Mouse (Mus musculus) forebrain, embryonic 14.5 days (tissue): ENCODE results near the gene Mapk11. TPM values are rescaled to one million over a fixed set of nuclear protein-coding genes. Genes with fewer than 3 reads are reported as not detected.

Experiments used
- ATAC-seq: fragments of 200-750 bp; cut with Nextera tagmentation; 2 replicates; pipeline ENCODE4 v1.8.0; 2017; ENCODE audit warnings: mild to moderate bottlenecking, moderate library complexity
- DNase-seq: peaks from one replicate; pipeline ENCODE4 v3.0.0-alpha.2; 2015; ENCODE audit warnings: low spot score
- H3K27ac ChIP-seq: fragments of 300-500 bp; sonication (generic); 2 replicates; pipeline ENCODE4 v1.5.1; 2014; ENCODE audit warnings: low read depth, mild to moderate bottlenecking, control low read depth, low read length, moderate library complexity
- H3K27me3 ChIP-seq: fragments of 300-500 bp; sonication (generic); replicated peaks from 2 replicates; pipeline ENCODE4 v1.6.1; 2014; ENCODE audit warnings: low read length, control low read depth, mixed read lengths; ENCODE audit not compliant: control insufficient read depth, insufficient read depth
- H3K36me3 ChIP-seq: fragments of 300-500 bp; sonication (generic); 2 replicates; pipeline ENCODE4 v1.6.1; 2014; ENCODE audit warnings: low read length, control low read depth; ENCODE audit not compliant: control insufficient read depth, insufficient read depth
- H3K4me1 ChIP-seq: fragments of 300-500 bp; sonication (generic); 2 replicates; pipeline ENCODE4 v1.6.1; 2014; ENCODE audit warnings: antibody characterized with exemption, low read length, control low read depth; ENCODE audit not compliant: control insufficient read depth, insufficient read depth
- H3K4me2 ChIP-seq: fragments of 300-500 bp; sonication (generic); 2 replicates; pipeline ENCODE4 v1.6.1; 2014; ENCODE audit warnings: mild to moderate bottlenecking, control low read depth, low read length
- H3K4me3 ChIP-seq: fragments of 300-500 bp; sonication (generic); 2 replicates; pipeline ENCODE4 v1.5.1; 2014; ENCODE audit warnings: low read depth, low read length, control low read depth
- H3K9ac ChIP-seq: fragments of 300-500 bp; sonication (generic); 2 replicates; pipeline ENCODE4 v1.6.1; 2014; ENCODE audit warnings: mild to moderate bottlenecking, low read length, control low read depth, moderate library complexity
- H3K9me3 ChIP-seq: fragments of 300-500 bp; sonication (generic); replicated peaks from 2 replicates; pipeline ENCODE4 v1.6.1; 2016; ENCODE audit warnings: low read length, control low read depth, mixed read lengths; ENCODE audit not compliant: control insufficient read depth
- WGBS: fragments of 180-500 bp; shearing (Covaris S2); extraction: QIAGEN DNeasy Blood & Tissue Kit; methylation state at CpG from one replicate; pipeline ENCODE4 v1.1.7; 2014; 5-methylcytosine and 5-hydroxymethylcytosine counted together
- polyA plus RNA-seq: library from polyadenylated mRNA; unstranded; fragments of >200 nt; fragmentation: Nextera tagmentation; extraction: Ambion mirVana; gene quantifications from 2 replicates; pipeline ENCODE4 v1.2.1, GENCODE M21; 2014

Gene Mapk11
- polyA plus RNA-seq, 1 experiment from 2014 or later: 30.1 TPM

DNA sequence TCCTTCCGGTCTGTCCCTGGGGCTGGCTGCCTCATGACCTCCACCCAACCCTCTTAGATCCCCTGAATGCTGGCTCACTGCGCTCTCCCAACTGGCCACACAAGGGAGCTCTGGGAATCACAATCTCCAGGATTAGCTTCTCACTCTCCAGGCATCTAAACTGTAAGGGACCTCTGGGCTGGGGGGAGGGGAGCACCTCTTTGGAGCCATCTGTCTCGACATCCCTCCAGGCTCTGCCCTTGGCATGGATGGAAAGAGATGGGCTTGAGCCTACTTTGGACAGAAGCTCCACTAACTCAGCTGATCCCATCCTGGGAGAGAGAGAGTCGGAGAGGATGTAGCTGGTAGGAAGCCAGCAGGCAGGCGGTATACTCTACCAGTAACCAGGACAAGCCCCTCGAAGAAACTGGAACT, 32.9 kb upstream of the Mapk11 start:
- DNase-seq: peak; percentile 42
- Histone ChIP-seq H3K4me3 (no peak overlapping the region), H3K4me2 (no peak overlapping the region), H3K27ac (no peak overlapping the region; the same call in 1 of the 2 replicates), H3K36me3 (peaks cover 24% of the 10 kb centered on the region), H3K9ac (no peak overlapping the region), H3K4me1 (peaks cover 49% of the 10 kb centered on the region), H3K9me3 (no peaks in the 10 kb centered on the region), H3K27me3 (no peaks in the 10 kb centered on the region)
- WGBS: 49% methylated on average over 6 of the region's 6 CpGs
- ATAC-seq: no peak

- 80% methylated on average over 10 of the region's 10 CpGs for WGBS
- no peak overlapping the region for H3K27ac ChIP-seq
- H3K27me3 ChIP-seq: no peaks in the 10 kb centered on the region
- peaks cover 55% of the 10 kb centered on the region for H3K4me1 ChIP-seq
- ATAC-seq (no peak), DNase-seq (no peak)
- H3K4me3 ChIP-seq: no peak overlapping the region; the same call in 1 of the 2 replicates
- H3K9ac ChIP-seq: no peak overlapping the region
- H3K36me3 ChIP-seq: peaks cover 18% of the 10 kb centered on the region
- peak overlapping the region; percentile 67 for H3K4me2 ChIP-seq
- no peaks in the 10 kb centered on the region for H3K9me3 ChIP-seq
These were observed 32.3 kb upstream of the Mapk11 start for GRCm38 (mm10) chr15:89181561-89182270.

DNA sequence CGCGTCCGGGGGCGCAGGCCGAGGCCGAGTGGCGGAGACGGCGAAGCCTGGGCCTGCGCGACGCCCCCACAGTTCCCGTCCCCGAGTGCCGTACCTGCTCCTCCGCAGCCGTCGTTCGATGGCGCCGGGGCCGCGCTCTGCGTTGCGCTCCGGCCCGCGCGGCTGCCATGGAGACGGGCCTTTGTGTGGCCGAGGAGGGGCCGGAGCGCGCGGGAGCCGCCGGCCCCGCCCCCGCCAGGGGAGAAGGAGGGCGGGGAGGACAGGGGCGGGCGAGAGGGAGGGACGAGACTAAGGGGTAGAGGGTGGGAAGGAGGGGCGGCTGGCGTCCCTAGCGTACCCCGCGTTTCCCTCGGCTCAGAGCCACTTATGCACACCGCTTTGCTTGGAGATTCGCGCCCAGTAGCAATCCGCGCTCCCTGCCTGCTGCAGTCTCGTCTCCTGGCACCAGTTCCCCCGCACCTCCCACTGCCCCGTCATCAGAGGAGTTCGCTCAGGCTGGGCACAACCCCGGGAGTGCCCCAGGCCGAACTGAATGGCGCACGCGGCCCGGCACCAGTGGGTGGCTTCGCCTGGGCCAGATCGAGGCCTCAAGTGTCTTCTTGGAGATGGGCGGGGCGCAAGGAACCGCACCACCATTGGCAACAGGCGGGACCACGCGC, 31.3 kb upstream of the Mapk11 start, which contains the start of gene Plxnb2:
Gene Plxnb2, minus strand, starts transcription at position 218 of the 659 bp plus-strand sequence.
- WGBS: under 1% methylated on average over 62 of the region's 72 CpGs
- ATAC-seq (peak; percentile 88), DNase-seq (peak; percentile 94)
- H3K9ac ChIP-seq: peak within 1 kb of the TSS; percentile 98
- H3K4me1 ChIP-seq: peaks cover 66% of the 10 kb centered on the region
- H3K27me3 ChIP-seq: no peaks in the 10 kb centered on the region
- peak within 1 kb of the TSS; percentile 95 for H3K27ac ChIP-seq
- H3K4me2 ChIP-seq: peak within 1 kb of the TSS; percentile 67
- H3K4me3 ChIP-seq: peak within 1 kb of the TSS; percentile 86
- H3K36me3 ChIP-seq: peaks cover 11% of the 10 kb centered on the region
- H3K9me3 ChIP-seq: no peaks in the 10 kb centered on the region

DNA sequence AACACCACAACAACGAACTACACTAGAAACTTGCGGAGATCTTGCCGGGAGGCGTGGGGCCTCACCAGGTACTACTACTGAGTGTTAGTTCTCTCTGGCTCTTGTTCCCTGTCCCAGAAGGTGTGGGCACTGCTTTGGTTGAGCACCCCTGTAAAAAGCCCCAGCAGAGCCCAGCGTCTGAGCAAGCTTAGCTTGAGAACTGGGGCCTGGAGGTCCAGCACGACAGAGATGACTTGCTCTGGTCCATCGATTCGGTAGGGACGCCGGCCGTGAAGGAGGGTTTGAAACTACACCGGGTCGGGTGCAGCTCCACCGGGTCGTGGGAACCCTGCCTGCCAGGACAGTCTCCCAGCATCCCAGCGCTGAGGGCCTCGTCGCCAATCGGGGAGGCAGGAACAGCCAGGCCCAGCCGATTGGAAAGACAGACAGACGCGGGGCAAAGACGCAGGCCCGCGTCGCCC, 30.7 kb upstream of the Mapk11 start:
- Histone ChIP-seq H3K27me3 (no peaks in the 10 kb centered on the region), H3K4me3 (peak overlapping the region; percentile 86), H3K27ac (peak overlapping the region; percentile 95), H3K4me2 (peak overlapping the region; percentile 67), H3K9ac (peak overlapping the region; percentile 98), H3K4me1 (peaks cover 69% of the 10 kb centered on the region), H3K9me3 (no peaks in the 10 kb centered on the region), H3K36me3 (peaks cover 5% of the 10 kb centered on the region; the same call in 1 of the 2 replicates)
- WGBS: under 1% methylated on average over 20 of the region's 26 CpGs
- ATAC-seq (peak; percentile 16), DNase-seq (no peak)

DNA sequence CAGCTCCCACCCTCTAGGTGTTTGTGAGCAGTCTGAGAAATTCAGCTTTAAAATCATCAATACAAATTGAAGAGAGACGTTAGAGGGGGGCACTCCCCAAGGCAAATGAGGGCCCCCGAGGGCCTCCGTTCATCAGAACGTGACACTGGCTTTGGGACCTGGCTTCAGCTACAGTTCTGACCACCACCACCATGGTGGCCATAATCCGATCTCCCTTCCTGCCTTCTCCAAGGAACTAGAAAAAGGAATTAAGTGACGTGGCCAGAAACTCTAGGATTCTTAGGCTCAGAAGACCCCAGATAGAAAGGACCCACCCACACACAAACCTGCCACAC, 30.2 kb upstream of the Mapk11 start:
- H3K9me3 ChIP-seq: no peaks in the 10 kb centered on the region
- ATAC-seq (no peak), DNase-seq (no peak)
- peaks cover 72% of the 10 kb centered on the region for H3K4me1 ChIP-seq
- H3K9ac ChIP-seq: peak overlapping the region; percentile 98
- H3K4me2 ChIP-seq: peak overlapping the region; percentile 67
- H3K4me3 ChIP-seq: peak overlapping the region; percentile 86
- H3K27ac ChIP-seq: peak overlapping the region; percentile 95
- 0 out of 2 replicates have a peak, but pooled peaks cover 2% of the 10 kb centered on the region for H3K36me3 ChIP-seq
- WGBS: under 1% methylated on average over 6 of the region's 6 CpGs
- H3K27me3 ChIP-seq: no peaks in the 10 kb centered on the region

DNA sequence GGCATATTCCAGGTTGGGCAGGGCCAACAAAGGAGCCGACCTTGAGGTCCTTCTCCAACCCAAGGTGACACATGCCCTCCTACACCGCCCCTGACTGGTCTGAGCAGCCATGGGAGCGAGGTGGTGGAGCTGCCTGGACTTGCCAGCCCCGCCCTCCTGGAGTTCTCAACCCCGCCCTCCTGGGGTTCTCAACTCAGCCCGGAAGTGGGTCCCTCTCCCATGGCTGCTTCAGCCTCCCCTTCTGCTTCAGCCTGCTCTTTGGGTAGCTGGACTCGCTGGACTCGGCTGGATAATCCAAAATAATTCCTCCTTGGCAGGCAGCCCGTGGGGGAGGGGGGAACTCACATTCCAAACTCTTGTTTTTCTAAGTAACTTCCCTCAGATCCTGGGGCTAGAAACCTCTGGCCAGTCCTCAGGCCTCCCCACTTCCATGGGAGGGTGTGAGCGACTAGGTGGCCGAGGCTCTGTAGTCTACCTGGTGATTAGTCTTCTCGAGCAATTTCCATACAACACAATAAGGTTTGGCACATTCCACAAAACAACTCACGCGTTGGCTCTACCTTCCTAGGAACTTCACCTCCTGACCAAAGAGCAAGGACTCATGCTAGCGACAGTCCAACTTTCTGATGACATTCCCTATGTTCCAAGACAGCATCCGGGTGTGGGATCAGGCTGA, 29.7 kb upstream of the Mapk11 start:
- ATAC-seq (0 out of 2 replicates have a peak, but pooled peaks have one; percentile 8), DNase-seq (peak; percentile 72)
- Histone ChIP-seq H3K4me1 (peaks cover 72% of the 10 kb centered on the region), H3K36me3 (no peaks in the 10 kb centered on the region), H3K9me3 (no peaks in the 10 kb centered on the region), H3K27me3 (no peaks in the 10 kb centered on the region), H3K9ac (peak overlapping the region; percentile 98), H3K27ac (peak overlapping the region; percentile 95; the same call in 1 of the 2 replicates), H3K4me2 (peak overlapping the region; percentile 67), H3K4me3 (peak overlapping the region; percentile 86)
- WGBS: 3% methylated on average over 16 of the region's 16 CpGs

DNA sequence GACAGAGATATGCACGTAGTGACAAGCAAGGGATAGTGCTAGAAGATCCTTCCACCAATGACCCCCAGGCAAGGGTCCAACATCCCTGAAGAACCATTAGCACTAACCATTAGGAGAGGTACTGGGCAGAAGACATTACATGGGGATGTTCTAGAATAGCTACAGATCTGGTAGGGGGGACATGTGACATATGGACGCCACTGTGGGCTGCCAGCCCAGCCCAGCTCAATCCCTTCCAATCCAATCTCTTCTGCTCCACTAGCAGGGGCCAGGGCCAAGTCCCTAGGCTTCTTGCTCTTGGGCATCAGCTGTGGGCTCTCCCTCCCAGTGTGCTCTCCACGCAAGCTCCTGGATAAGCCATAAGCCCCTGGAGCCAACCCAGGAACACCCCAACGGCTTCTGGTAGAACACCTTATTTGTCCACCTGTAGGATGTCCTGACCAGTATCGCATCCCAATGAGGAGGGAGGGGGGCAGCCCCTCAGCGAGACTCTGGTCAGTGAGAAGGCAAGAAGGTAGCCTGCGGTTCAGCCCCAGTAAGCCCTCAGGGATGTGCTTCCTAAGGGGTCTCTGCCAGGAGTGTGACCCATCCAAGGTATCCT, 28.9 kb upstream of the Mapk11 start:
- WGBS: 63% methylated on average over 7 of the region's 7 CpGs
- no peak for ATAC-seq
- Histone ChIP-seq H3K27ac (peak overlapping the region; percentile 95; the same call in 1 of the 2 replicates), H3K9me3 (no peaks in the 10 kb centered on the region), H3K4me1 (peaks cover 78% of the 10 kb centered on the region), H3K27me3 (no peaks in the 10 kb centered on the region), H3K4me3 (peak overlapping the region; percentile 86), H3K4me2 (peak overlapping the region; percentile 67), H3K36me3 (no peaks in the 10 kb centered on the region), H3K9ac (peak overlapping the region; percentile 98)
- DNase-seq: peak; percentile 38

DNA sequence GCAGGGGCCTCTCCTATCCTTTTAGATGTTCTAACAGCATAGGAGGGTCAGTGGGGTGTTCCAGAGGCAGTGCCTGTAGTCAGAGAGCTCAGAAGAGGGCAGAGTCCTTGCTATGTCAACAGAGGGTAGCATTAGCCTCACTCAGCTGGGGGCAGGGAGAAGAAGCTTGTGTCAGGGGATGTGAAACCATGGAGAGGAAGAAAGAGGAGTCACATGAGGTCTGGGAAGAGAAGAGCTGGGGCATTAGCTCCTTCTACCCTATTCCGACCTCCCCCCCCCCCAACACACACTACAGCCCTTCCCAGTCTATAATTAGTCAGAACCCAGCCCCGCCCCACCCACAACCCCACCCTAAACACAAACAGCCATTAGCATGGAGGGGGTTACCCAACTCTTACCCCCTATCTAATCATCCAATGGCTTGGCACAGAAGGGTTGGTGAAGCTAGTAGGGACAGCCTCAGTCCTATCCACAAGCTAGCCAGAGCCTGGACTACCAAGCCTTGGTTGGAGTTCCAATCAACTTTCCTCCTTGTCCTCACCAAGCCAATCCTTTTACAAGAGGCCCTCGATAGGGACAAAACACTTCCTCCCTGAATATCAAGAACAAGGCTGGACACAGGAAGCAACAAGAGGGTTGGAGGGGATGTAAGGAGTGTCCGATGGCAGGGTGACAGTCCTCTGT, 28.3 kb upstream of the Mapk11 start:
- H3K27ac ChIP-seq: peak overlapping the region; percentile 3; the same call in 1 of the 2 replicates
- DNase-seq: no peak
- no peaks in the 10 kb centered on the region for H3K9me3 ChIP-seq
- ATAC-seq: no peak
- H3K36me3 ChIP-seq: no peaks in the 10 kb centered on the region
- no peak overlapping the region; the same call in 1 of the 2 replicates for H3K4me3 ChIP-seq
- H3K9ac ChIP-seq: no peak overlapping the region; the same call in 1 of the 2 replicates
- H3K4me2 ChIP-seq: peak overlapping the region; percentile 67
- WGBS: 82% methylated on average over 4 of the region's 4 CpGs
- H3K27me3 ChIP-seq: no peaks in the 10 kb centered on the region
- H3K4me1 ChIP-seq: peaks cover 75% of the 10 kb centered on the region
